Mouse (Mus musculus) intestine, embryonic 15.5 days (tissue): ENCODE measurements at regions not wholly inside any gene's neighbourhood (a gene's known extent, or its start where the extent isn't known, plus 50 kb on each side); places are given as distances from the start of the nearest gene placed in this dataset.
"Not testable (repeated sequence)": the region's sequence is repeated elsewhere in the genome, so short reads cannot be mapped to it uniquely, and the experiment has no call there.

Experiments used
- ATAC-seq: fragments of 200-750 bp; cut with Nextera tagmentation; 2 replicates; pipeline ENCODE4 v1.8.0; 2017; ENCODE audit warnings: moderate TSS enrichment, moderate library complexity
- H3K27ac ChIP-seq: fragments of 300-500 bp; sonication (generic); 2 replicates; pipeline ENCODE4 v1.5.1; 2015; ENCODE audit warnings: mild to moderate bottlenecking, inconsistent platforms
- H3K27me3 ChIP-seq: fragments of 300-500 bp; sonication (generic); replicated peaks from 2 replicates; pipeline ENCODE4 v1.6.1; 2015; ENCODE audit warnings: inconsistent platforms
- H3K36me3 ChIP-seq: fragments of 300-500 bp; sonication (generic); 2 replicates; pipeline ENCODE4 v1.6.1; 2015; ENCODE audit warnings: inconsistent platforms
- H3K4me1 ChIP-seq: fragments of 300-500 bp; sonication (generic); replicated peaks from 2 replicates; pipeline ENCODE4 v1.6.1; 2015; ENCODE audit warnings: inconsistent platforms
- H3K4me2 ChIP-seq: fragments of 300-500 bp; sonication (generic); replicated peaks from 2 replicates; pipeline ENCODE4 v1.6.1; 2015; ENCODE audit warnings: mild to moderate bottlenecking, inconsistent platforms
- H3K4me3 ChIP-seq: fragments of 300-500 bp; sonication (generic); replicated peaks from 2 replicates; pipeline ENCODE4 v1.5.1; 2015; ENCODE audit warnings: inconsistent platforms
- H3K9ac ChIP-seq: fragments of 300-500 bp; sonication (generic); 2 replicates; pipeline ENCODE4 v1.6.1; 2015; ENCODE audit warnings: inconsistent platforms
- H3K9me3 ChIP-seq: fragments of 300-500 bp; sonication (generic); 2 replicates; pipeline ENCODE4 v1.6.1; 2016; ENCODE audit warnings: inconsistent platforms
- WGBS: fragments of 180-500 bp; shearing (Covaris S2); methylation state at CpG from one replicate; pipeline ENCODE4 v1.1.7; 2015; 5-methylcytosine and 5-hydroxymethylcytosine counted together

- WGBS, result 44% methylated on average over 3 of the region's 3 CpGs
- Histone ChIP-seq H3K4me3 (no peak overlapping the region), H3K27me3 (no peaks in the 10 kb centered on the region), H3K27ac (no peak overlapping the region), H3K9ac (no peak overlapping the region), H3K36me3 (no peaks in the 10 kb centered on the region), H3K4me2 (no peak overlapping the region), H3K9me3 (no peaks in the 10 kb centered on the region), H3K4me1 (peaks cover 5% of the 10 kb centered on the region; the same call in 1 of the 2 replicates)
- ATAC-seq, result peak; percentile 39
These were observed 334.9 kb upstream of the Api5 start for GRCm38 (mm10) chr2:94772801-94773200.

- no peak overlapping the region for H3K4me2 ChIP-seq
- H3K27ac ChIP-seq, result no peak overlapping the region
- H3K4me1 ChIP-seq, result peaks cover 5% of the 10 kb centered on the region; the same call in 1 of the 2 replicates
- H3K27me3 ChIP-seq, result no peaks in the 10 kb centered on the region
- no peak for ATAC-seq
- H3K36me3 ChIP-seq, result no peaks in the 10 kb centered on the region
- H3K4me3 ChIP-seq, result no peak overlapping the region
- H3K9me3 ChIP-seq, result no peaks in the 10 kb centered on the region
- H3K9ac ChIP-seq, result no peak overlapping the region
- 41% methylated on average over 4 of the region's 4 CpGs for WGBS
These were observed 334.3 kb upstream of the Api5 start for GRCm38 (mm10) chr2:94772268-94772667.

- H3K9me3 ChIP-seq, result no peaks in the 10 kb centered on the region
- H3K4me1 ChIP-seq, result no peaks in the 10 kb centered on the region
- H3K4me2 ChIP-seq, result no peak overlapping the region
- no peak overlapping the region for H3K27ac ChIP-seq
- H3K36me3 ChIP-seq, result no peaks in the 10 kb centered on the region
- H3K27me3 ChIP-seq, result no peaks in the 10 kb centered on the region
- 95% methylated on average over 2 of the region's 2 CpGs for WGBS
- ATAC-seq, result no peak
- no peak overlapping the region for H3K4me3 ChIP-seq
- H3K9ac ChIP-seq, result no peak overlapping the region
These were observed 328.6 kb upstream of the Api5 start for GRCm38 (mm10) chr2:94766524-94766923.

DNA sequence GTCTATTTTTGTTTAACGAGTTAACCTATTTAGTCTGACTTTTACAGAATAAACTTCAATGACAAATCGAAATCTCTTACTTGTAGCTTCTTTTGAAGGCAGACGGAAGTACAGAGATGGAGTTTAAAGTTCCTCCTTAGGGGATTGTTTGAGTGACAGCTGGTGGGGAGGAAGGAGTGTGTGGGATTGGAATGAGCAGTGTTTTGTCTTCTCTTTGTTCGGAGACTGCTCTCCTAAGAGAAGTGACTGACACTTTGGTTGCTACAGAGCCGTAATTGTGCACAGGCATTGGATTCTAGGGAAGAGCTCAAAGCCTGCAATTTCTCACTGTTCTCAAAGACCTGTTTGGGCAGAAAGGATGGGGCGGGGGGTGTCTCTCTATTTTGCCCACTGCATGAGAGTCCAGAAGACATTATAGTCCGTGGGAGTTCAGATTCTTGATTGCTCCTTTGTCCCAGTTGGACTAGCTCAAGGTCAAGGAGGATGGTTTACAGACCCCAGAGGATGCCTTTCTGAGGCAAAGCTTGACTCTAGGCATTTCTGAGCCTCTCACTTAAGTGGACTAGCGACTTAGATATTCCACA, 327.0 kb upstream of the Api5 start:
- H3K9me3 ChIP-seq, result no peaks in the 10 kb centered on the region
- H3K4me1 ChIP-seq, result no peaks in the 10 kb centered on the region
- H3K4me3 ChIP-seq, result no peak overlapping the region
- H3K36me3 ChIP-seq, result no peaks in the 10 kb centered on the region
- 47% methylated on average over 8 of the region's 8 CpGs for WGBS
- ATAC-seq, result no peak
- H3K27me3 ChIP-seq, result no peaks in the 10 kb centered on the region
- H3K9ac ChIP-seq, result no peak overlapping the region
- H3K27ac ChIP-seq, result no peak overlapping the region
- no peak overlapping the region for H3K4me2 ChIP-seq

DNA sequence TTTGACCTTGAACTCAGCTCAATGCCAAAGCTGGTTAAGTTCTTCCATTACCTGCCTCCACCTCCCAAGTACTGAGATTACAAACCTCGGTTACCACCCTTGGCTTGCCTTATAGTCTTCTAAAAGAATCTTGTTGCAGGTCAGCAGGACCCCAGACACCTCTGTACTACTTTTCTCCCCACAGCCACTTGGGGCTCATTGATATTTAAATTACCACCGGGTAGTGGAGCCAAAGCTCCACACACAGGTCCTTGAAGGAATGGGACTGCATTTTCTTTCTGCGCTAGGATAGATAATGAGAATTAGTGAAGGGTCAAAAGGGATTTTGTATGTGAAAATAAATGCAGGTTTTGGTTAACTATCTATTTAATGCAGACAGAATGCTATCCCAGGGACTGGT, 326.5 kb upstream of the Api5 start:
- H3K4me3 ChIP-seq, result no peak overlapping the region
- H3K27ac ChIP-seq, result no peak overlapping the region
- H3K9me3 ChIP-seq, result no peaks in the 10 kb centered on the region
- WGBS, result 24% methylated on average over 3 of the region's 3 CpGs
- ATAC-seq, result no peak
- H3K4me1 ChIP-seq, result no peaks in the 10 kb centered on the region
- H3K9ac ChIP-seq, result no peak overlapping the region
- H3K27me3 ChIP-seq, result no peaks in the 10 kb centered on the region
- no peak overlapping the region for H3K4me2 ChIP-seq
- no peaks in the 10 kb centered on the region for H3K36me3 ChIP-seq

DNA sequence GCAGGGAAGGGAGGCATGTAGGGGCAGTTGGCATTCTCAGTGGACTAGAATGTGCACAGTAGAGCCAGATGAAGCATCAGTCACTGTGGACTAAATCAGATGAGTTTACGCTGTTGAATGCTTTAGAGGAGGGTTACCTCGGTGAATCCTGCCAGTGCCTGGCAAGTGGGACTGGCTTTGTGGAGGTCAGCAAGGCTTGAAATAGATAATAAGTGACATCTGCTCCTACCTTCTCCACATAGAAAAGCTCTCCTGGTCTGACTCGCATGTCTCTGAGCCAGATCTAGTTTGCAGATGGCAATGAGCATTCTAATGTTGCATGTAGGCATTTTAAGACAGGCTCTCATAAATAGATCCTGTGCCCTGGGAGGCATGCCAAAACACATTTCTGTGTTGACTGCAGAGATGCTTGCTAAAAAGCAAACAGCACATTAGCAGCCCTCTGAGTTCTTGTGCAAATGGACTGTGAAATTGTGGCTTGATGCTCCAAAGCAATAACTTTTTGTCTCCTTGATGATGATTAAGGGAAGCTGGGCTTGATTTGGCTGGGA, 310.3 kb upstream of the Api5 start:
- Histone ChIP-seq H3K9ac (no peak overlapping the region), H3K36me3 (no peaks in the 10 kb centered on the region), H3K4me2 (no peak overlapping the region), H3K4me1 (no peaks in the 10 kb centered on the region), H3K4me3 (no peak overlapping the region), H3K9me3 (no peaks in the 10 kb centered on the region), H3K27me3 (no peaks in the 10 kb centered on the region), H3K27ac (no peak overlapping the region)
- WGBS, result 74% methylated on average over 3 of the region's 3 CpGs
- no peak for ATAC-seq

DNA sequence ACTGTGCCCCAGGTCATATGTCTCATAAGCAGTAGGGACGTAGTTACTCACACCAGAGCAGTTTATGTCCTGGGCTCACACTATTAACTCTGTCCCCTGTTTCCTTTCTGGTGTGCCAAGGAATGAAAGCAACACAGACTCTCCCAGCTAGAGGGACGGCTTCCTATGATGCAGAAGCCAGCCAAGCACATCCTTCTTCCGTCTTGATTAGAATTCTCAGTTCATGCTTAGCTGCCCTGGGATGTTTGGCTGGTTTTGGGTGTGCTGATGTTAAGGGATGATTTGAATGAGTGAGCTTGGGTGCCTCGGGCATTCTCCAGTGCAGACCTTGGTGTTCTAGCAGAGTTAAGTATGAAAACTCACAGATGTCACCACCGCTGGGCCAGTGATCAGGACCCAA, 291.9 kb upstream of the Api5 start:
- Histone ChIP-seq H3K4me2 (no peak overlapping the region), H3K4me3 (no peak overlapping the region), H3K9me3 (no peaks in the 10 kb centered on the region), H3K4me1 (no peaks in the 10 kb centered on the region), H3K36me3 (no peaks in the 10 kb centered on the region), H3K9ac (no peak overlapping the region), H3K27me3 (no peaks in the 10 kb centered on the region), H3K27ac (no peak overlapping the region)
- ATAC-seq, result no peak
- 76% methylated on average over 5 of the region's 5 CpGs for WGBS

DNA sequence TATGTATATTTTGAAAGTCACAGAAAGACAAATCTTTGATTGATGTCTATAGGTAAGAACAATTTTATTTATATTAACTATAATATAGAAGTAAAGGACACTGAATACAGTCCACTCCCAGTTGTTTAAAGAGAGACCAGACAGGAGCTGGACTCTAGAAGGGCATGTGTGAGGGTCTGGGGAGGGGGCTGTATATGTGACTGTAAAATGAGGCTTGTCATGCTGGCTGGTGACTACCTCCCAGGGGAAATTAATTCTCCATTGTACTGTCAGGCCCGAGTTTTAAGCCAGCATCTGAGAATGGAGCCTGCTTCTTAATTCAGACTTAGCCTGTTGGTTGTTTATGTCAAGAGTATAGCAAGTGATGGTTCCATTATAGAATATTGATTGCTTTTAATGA, 261.4 kb upstream of the Api5 start:
- Histone ChIP-seq H3K27ac (no peak overlapping the region), H3K4me1 (no peaks in the 10 kb centered on the region), H3K4me2 (no peak overlapping the region), H3K9ac (no peak overlapping the region), H3K4me3 (no peak overlapping the region), H3K27me3 (no peaks in the 10 kb centered on the region), H3K36me3 (no peaks in the 10 kb centered on the region), H3K9me3 (no peaks in the 10 kb centered on the region)
- ATAC-seq, result no peak
- WGBS, result 58% methylated on average over 1 of the region's 1 CpGs

DNA sequence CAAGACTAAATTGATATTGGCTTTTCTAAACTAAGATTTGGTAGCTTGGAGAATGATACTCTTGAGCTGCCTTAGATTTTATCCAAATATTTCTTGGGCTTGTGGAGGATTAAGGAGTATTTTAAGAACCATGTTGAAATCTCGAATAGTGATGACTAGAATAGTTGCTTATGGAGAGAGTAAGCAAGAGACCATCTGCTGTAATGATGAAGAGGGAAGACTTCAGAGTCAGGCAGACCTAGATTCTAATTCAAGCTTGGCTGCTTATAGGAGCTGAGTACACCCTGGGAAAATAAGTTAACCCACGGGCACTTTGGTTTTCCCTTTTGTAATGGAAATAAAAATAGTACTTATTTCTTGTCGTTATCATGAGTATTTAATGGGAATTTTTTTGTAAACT, 257.3 kb upstream of the Api5 start:
- no peak overlapping the region for H3K4me3 ChIP-seq
- no peak overlapping the region for H3K4me2 ChIP-seq
- no peak for ATAC-seq
- no peak overlapping the region for H3K27ac ChIP-seq
- H3K9ac ChIP-seq, result no peak overlapping the region
- no peaks in the 10 kb centered on the region for H3K27me3 ChIP-seq
- H3K36me3 ChIP-seq, result no peaks in the 10 kb centered on the region
- H3K9me3 ChIP-seq, result no peaks in the 10 kb centered on the region
- 77% methylated on average over 3 of the region's 3 CpGs for WGBS
- no peaks in the 10 kb centered on the region for H3K4me1 ChIP-seq

GRCm38 (mm10) chr2:94690560-94690959, 252.6 kb upstream of the Api5 start:
- no peak overlapping the region for H3K4me2 ChIP-seq
- 30% methylated on average over 4 of the region's 4 CpGs for WGBS
- no peak overlapping the region for H3K9ac ChIP-seq
- H3K27me3 ChIP-seq, result no peaks in the 10 kb centered on the region
- no peaks in the 10 kb centered on the region for H3K9me3 ChIP-seq
- ATAC-seq, result no peak
- no peaks in the 10 kb centered on the region for H3K36me3 ChIP-seq
- H3K4me1 ChIP-seq, result no peaks in the 10 kb centered on the region
- no peak overlapping the region for H3K4me3 ChIP-seq
- H3K27ac ChIP-seq, result no peak overlapping the region

- not testable (repeated sequence) for H3K9me3 ChIP-seq, H3K36me3 ChIP-seq, H3K4me1 ChIP-seq, ATAC-seq, H3K4me3 ChIP-seq, H3K27ac ChIP-seq, H3K9ac ChIP-seq, H3K27me3 ChIP-seq, H3K4me2 ChIP-seq
- WGBS, result 100% methylated on average over 4 of the region's 5 CpGs
These were observed 247.7 kb upstream of the Api5 start for GRCm38 (mm10) chr2:94685619-94686018.

DNA sequence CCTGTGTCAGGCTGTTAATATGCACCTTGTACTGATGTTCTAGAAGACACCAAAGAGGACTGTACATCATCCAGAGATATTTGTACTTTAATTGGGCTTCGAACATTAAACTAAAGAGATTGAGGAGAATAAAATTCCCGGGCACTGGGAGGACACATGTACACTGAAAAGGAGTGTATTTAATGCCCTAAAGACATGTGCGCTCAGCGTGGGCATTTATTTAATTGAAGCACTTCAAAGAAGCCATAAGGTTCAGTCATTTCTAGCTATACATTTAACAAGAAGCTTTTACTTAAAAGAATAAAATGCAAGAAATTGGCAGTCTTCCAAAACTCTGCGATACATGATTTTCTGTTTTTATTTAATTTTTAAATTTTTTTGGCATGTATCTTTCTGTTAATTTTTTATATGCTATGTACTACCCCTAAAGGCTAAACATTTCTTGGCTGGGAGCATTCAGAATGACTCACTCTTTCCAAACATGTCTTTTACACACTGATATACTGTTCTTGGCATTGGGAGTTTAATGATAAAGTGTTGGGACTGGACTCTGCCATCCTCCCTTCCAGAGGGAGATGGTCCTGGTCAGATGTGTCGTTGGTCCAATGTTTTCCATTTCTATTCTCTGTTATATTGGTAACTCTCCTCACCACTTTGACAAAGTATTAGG, 242.3 kb upstream of the Api5 start:
- Histone ChIP-seq H3K9me3 (no peaks in the 10 kb centered on the region), H3K4me3 (no peak overlapping the region), H3K9ac (no peak overlapping the region), H3K27ac (no peak overlapping the region), H3K27me3 (no peaks in the 10 kb centered on the region), H3K4me2 (no peak overlapping the region), H3K36me3 (no peaks in the 10 kb centered on the region), H3K4me1 (no peaks in the 10 kb centered on the region)
- ATAC-seq, result no peak
- WGBS, result 58% methylated on average over 6 of the region's 6 CpGs

DNA sequence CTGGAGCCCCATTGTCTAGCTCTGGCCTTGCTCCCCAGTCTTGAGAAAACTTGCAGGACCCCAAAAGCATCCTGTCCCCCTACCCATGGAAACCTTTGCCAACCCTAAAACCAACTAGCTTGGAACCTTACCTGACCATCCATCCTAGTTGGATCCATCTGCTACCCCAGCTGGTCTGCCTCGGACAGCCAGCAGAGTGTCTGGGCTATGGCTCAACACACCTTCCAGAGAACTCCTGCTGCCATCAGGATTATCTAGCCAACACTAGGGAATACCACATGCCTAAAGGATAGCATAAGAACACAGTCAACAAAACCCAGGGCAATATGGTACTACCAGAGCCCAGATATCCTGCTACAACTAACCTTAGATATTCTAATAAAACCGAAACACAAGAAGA, 227.9 kb upstream of the Api5 start:
- Histone ChIP-seq H3K4me1 (no peaks in the 10 kb centered on the region), H3K27me3 (no peaks in the 10 kb centered on the region), H3K36me3 (no peaks in the 10 kb centered on the region), H3K4me2 (no peak overlapping the region), H3K9ac (no peak overlapping the region), H3K27ac (no peak overlapping the region), H3K4me3 (no peak overlapping the region), H3K9me3 (no peaks in the 10 kb centered on the region)
- 94% methylated on average over 2 of the region's 2 CpGs for WGBS
- no peak for ATAC-seq
